Mouse (Mus musculus): ENCODE measurements around the gene Pard3b. TPM values are rescaled to one million over a fixed set of nuclear protein-coding genes. Genes with fewer than 3 reads are reported as not detected.

Gene Pard3b
- polyA plus RNA-seq, 1 experiment, result 0.69 TPM

DNA sequence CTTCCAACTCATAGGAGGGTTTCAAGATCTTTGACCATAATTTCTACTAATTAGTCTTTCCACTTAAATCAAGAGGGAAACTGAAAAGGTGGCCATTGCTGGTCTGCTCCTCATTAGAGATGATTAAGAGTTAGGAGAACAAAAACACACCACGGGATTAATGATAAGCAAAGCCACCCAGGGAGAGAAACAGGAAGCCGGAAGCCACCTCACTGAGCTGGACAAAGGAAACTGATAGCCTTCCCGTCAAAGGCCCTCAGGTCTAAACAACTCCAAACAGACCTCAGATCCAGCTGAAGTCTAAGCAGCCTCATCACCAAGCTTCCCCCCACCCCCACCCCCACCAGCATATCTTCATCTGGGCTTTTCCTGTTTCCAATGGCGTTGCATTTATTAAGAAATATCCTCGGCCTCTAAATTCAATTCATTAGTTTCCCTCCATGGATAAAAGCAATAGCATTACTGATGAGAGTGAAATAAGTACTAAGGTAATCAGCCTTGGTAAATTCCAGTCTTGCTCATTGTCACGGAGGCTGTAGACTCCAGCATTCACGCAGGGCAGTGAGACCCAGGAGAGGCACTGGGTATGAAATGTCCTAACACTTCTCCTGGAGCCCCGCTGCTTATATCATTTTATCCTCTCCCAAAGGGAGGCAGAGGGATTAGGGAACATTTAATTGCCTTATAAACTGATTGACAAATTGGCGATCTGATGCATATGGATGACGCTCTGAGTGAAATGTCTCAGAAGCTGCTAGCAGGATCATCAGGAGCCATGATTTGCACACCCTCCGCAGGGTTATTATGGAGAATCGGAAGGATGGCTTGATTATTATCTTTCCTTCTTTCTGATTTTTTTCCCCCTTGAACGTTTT lies 925.9 kb downstream of the Pard3b start:
- WGBS, result 80% methylated on average over 13 of the region's 13 CpGs
- H3K27ac ChIP-seq (ENCODE audit: insufficient read depth, low read length), result no peak overlapping the region

DNA sequence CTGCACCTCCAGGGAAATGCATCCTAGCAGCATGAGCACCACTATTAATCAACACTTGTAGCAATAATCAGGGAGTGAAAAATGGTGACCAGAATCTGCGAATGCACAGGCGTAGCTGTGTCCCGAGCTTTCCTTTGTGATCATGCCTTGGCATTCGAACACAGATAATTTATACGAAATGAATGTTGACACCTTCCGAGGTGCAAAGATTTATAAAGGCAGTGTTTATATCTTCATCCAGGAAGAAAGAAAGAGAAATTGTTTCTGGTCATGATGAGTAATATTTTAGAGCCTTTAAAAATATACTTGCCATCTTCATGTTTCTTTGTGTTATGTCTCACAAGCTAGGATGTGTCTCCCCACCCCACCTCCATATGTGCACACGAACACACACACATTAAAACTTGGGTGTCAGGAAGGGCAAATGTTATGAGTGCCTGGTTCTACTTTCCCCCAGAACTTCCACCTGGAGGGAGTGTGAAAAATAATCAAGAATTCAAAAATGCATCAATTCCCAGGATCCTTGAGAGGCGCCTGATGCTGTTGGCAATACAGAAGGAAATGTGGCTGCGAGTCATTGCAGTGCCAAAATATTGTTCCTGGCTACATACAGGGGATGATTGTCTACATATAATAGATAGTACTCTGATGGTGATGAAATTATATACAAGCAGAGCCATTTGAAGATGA lies 926.6 kb downstream of the Pard3b start:
- Histone ChIP-seq H3K27ac (ENCODE audit: insufficient read depth, low read length) (no peak overlapping the region), H3K4me1 (ENCODE audit: control insufficient read depth, insufficient read depth, insufficient read length) (no peaks in the 10 kb centered on the region), H3K4me3 (ENCODE audit: extremely low read depth, insufficient read depth, insufficient read length) (no peak overlapping the region), H3K36me3 (ENCODE audit: control insufficient read depth, insufficient read depth, low read length) (no peaks in the 10 kb centered on the region), H3K27me3 (ENCODE audit: control insufficient read depth, insufficient read depth, low read length) (no peaks in the 10 kb centered on the region)
- WGBS, result 92% methylated on average over 9 of the region's 9 CpGs
- no peak for DNase-seq (ENCODE audit: low read depth in 1 of 2, low spot score in 2 of 2)
- TF ChIP-seq POLR2A (IDR thresholded peaks at IDR 0.05; ENCODE audit: low read depth, low read length) (no peak), CTCF (IDR thresholded peaks at IDR 0.05; ENCODE audit: extremely low read depth, insufficient read depth, insufficient read length, insufficient replicate concordance) (no peak)

More for the DNA sequence above, 925.9 kb downstream of the Pard3b start:
- no peak for DNase-seq (ENCODE audit: low read depth in 1 of 2, low spot score in 2 of 2)
- Histone ChIP-seq H3K36me3 (ENCODE audit: control insufficient read depth, insufficient read depth, low read length) (no peaks in the 10 kb centered on the region), H3K4me3 (ENCODE audit: extremely low read depth, insufficient read depth, insufficient read length) (no peak overlapping the region), H3K27me3 (ENCODE audit: control insufficient read depth, insufficient read depth, low read length) (no peaks in the 10 kb centered on the region), H3K4me1 (ENCODE audit: control insufficient read depth, insufficient read depth, insufficient read length) (no peaks in the 10 kb centered on the region)
- TF ChIP-seq POLR2A (IDR thresholded peaks at IDR 0.05; ENCODE audit: low read depth, low read length), result no peak
- no peak for TF ChIP-seq CTCF (IDR thresholded peaks at IDR 0.05; ENCODE audit: extremely low read depth, insufficient read depth, insufficient read length, insufficient replicate concordance)

- 69% methylated on average over 4 of the region's 4 CpGs for WGBS
- no peak for DNase-seq (ENCODE audit: low read depth in 1 of 2, low spot score in 2 of 2)
- no peaks in the 10 kb centered on the region for H3K27me3 ChIP-seq (ENCODE audit: control insufficient read depth, insufficient read depth, low read length)
- no peak overlapping the region for H3K4me3 ChIP-seq (ENCODE audit: extremely low read depth, insufficient read depth, insufficient read length)
- no peaks in the 10 kb centered on the region for H3K36me3 ChIP-seq (ENCODE audit: control insufficient read depth, insufficient read depth, low read length)
- no peak overlapping the region for H3K27ac ChIP-seq (ENCODE audit: insufficient read depth, low read length)
- no peaks in the 10 kb centered on the region for H3K4me1 ChIP-seq (ENCODE audit: control insufficient read depth, insufficient read depth, insufficient read length)
- TF ChIP-seq POLR2A (IDR thresholded peaks at IDR 0.05; ENCODE audit: low read depth, low read length) (no peak), CTCF (IDR thresholded peaks at IDR 0.05; ENCODE audit: extremely low read depth, insufficient read depth, insufficient read length, insufficient replicate concordance) (no peak)
Observed at GRCm38 (mm10) chr1:62566596-62566995, 928.0 kb downstream of the Pard3b start.

- DNase-seq (ENCODE audit: low read depth in 1 of 2, low spot score in 2 of 2), result no peak
- TF ChIP-seq CTCF (IDR thresholded peaks at IDR 0.05; ENCODE audit: extremely low read depth, insufficient read depth, insufficient read length, insufficient replicate concordance) (no peak), POLR2A (IDR thresholded peaks at IDR 0.05; ENCODE audit: low read depth, low read length) (no peak)
- Histone ChIP-seq H3K36me3 (ENCODE audit: control insufficient read depth, insufficient read depth, low read length) (no peaks in the 10 kb centered on the region), H3K27ac (ENCODE audit: insufficient read depth, low read length) (no peak overlapping the region), H3K27me3 (ENCODE audit: control insufficient read depth, insufficient read depth, low read length) (no peaks in the 10 kb centered on the region), H3K4me3 (ENCODE audit: extremely low read depth, insufficient read depth, insufficient read length) (no peak overlapping the region), H3K4me1 (ENCODE audit: control insufficient read depth, insufficient read depth, insufficient read length) (no peaks in the 10 kb centered on the region)
- WGBS, result 81% methylated on average over 3 of the region's 3 CpGs
Observed at GRCm38 (mm10) chr1:62576939-62577590, 938.4 kb downstream of the Pard3b start.

DNA sequence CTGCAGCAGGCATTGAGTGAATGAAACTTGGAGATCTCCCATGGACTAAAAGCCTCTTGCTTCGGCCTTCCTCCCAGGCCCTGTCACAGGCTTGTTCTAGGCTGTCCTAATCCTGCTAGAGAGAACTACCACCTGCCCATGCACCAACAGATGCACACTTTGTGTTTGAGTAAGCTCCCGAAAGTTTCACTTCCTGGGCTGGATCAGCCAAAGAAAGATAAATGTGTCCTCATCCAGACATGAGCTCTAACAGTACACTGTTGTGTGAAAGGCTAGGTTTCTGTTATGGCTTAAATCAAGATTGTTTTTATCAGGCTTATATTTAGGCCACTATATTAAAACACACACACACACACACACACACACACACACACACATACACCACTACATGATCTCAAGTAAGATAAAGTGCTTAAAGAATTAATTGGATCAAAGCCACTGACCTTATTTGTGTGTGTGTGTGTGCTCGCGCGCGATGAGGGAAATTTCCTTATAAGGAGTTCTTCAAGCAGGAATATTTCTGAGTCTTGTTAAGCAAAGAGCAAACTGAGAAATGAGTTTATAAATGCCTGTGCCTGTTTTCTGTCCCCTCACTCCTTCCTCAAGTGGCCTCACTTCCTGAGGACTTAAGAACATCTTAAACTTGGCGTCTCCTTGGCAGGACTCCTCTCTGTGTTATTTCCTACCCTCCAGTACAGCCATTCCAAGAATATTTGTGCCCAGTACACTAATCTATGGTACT lies 940.6 kb downstream of the Pard3b start:
- DNase-seq (ENCODE audit: low read depth in 1 of 2, low spot score in 2 of 2), result no peak
- no peaks in the 10 kb centered on the region for H3K4me1 ChIP-seq (ENCODE audit: control insufficient read depth, insufficient read depth, insufficient read length)
- no peaks in the 10 kb centered on the region for H3K36me3 ChIP-seq (ENCODE audit: control insufficient read depth, insufficient read depth, low read length)
- WGBS, result 86% methylated on average over 7 of the region's 7 CpGs
- no peak overlapping the region for H3K4me3 ChIP-seq (ENCODE audit: extremely low read depth, insufficient read depth, insufficient read length)
- no peaks in the 10 kb centered on the region for H3K27me3 ChIP-seq (ENCODE audit: control insufficient read depth, insufficient read depth, low read length)
- H3K27ac ChIP-seq (ENCODE audit: insufficient read depth, low read length), result peak overlapping the region; percentile 47
- TF ChIP-seq CTCF (IDR thresholded peaks at IDR 0.05; ENCODE audit: extremely low read depth, insufficient read depth, insufficient read length, insufficient replicate concordance) (no peak), POLR2A (IDR thresholded peaks at IDR 0.05; ENCODE audit: low read depth, low read length) (no peak)

- TF ChIP-seq CTCF (IDR thresholded peaks at IDR 0.05; ENCODE audit: extremely low read depth, insufficient read depth, insufficient read length, insufficient replicate concordance) (no peak), POLR2A (IDR thresholded peaks at IDR 0.05; ENCODE audit: low read depth, low read length) (no peak)
- DNase-seq (ENCODE audit: low read depth in 1 of 2, low spot score in 2 of 2), result no peak
- no peak overlapping the region for H3K4me3 ChIP-seq (ENCODE audit: extremely low read depth, insufficient read depth, insufficient read length)
- H3K4me1 ChIP-seq (ENCODE audit: control insufficient read depth, insufficient read depth, insufficient read length), result no peaks in the 10 kb centered on the region
- H3K27me3 ChIP-seq (ENCODE audit: control insufficient read depth, insufficient read depth, low read length), result no peaks in the 10 kb centered on the region
- H3K27ac ChIP-seq (ENCODE audit: insufficient read depth, low read length), result no peak overlapping the region
- H3K36me3 ChIP-seq (ENCODE audit: control insufficient read depth, insufficient read depth, low read length), result no peaks in the 10 kb centered on the region
- 79% methylated on average over 4 of the region's 4 CpGs for WGBS
Observed at GRCm38 (mm10) chr1:62580314-62580935, 941.8 kb downstream of the Pard3b start.

Measured in spleen, adult 2 months (tissue).